Mouse (Mus musculus) telencephalon, adult 2 months (tissue): ENCODE measurements at regions not wholly inside any gene's neighbourhood (a gene's known extent, or its start where the extent isn't known, plus 50 kb on each side); places are given as distances from the start of the nearest gene placed in this dataset.
A peak's percentile ranks its signal among the peaks of the same experiment; 100 is the strongest.

Source experiments
- DNase-seq: peaks from one replicate; pipeline ENCODE4 v3.0.0-alpha.2; 2011; ENCODE audit warnings: low read depth, low spot score

DNA sequence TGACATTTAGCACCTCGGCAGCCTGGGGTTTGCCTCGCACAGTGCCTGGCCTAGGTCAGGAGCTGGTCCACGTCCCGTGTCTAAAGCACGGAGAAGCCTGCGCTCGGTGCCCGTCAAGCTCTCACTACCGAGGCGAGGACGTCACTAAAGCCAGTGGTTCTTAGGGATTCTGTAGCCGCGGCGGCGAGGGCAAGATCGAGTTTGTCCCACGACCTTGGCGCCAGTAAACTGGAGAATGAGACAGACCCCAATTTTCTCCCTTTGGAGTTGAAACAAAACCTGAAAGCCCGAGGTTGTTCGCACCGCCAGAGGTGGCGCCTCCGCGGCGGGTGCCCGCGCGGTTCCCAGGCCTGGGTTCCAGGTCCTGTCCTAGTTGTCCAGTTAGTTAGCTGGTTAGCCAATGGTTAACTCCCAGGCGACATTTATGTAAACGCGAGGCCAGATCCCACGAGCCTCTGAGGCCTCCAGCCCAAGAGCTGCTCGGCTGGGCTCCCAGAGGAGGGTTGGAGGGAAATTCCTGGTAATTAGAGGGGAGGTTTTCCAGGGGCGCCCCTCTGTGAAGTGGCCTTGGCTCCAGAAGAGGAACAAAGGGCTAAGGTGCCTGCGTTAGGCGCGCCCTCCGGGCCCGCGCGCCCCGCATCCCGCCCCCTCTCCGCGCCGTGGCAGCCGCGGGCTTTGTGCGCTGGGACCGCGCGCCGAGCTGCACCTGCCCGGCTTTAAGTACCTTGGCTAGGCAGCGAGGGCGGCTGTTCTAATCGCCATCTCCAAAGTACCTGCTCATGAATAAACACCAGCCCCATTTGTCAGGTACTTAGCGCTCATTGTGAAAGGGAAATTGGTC lies 74.0 kb downstream of the Rhcg start:
- DNase-seq = no peak

- no peak for DNase-seq
Observed at GRCm38 (mm10) chr7:79542379-79543015, 75.0 kb downstream of the Rhcg start.

GRCm38 (mm10) chr7:79540246-79540645 lies 74.1 kb upstream of the Polg start:
- DNase-seq = no peak

DNA sequence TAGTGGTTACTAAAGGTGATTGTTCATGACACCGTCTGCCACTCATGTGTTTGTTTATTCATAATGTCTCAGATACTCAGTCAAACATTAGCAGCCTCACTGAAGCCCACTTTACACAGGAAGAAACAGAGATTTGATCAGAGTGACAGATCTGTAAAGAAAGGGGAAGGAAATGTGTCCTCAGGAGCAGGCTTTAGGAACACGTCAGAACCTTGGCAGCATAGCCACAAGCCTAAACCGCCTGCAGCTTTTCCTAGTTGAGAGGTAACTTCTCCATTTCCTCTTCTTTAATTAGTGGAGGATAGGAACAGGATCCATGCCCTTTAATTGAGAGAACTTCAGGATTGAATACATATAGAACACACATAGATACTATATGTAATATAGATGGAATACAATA lies 73.3 kb upstream of the Polg start:
- no peak for DNase-seq

DNA sequence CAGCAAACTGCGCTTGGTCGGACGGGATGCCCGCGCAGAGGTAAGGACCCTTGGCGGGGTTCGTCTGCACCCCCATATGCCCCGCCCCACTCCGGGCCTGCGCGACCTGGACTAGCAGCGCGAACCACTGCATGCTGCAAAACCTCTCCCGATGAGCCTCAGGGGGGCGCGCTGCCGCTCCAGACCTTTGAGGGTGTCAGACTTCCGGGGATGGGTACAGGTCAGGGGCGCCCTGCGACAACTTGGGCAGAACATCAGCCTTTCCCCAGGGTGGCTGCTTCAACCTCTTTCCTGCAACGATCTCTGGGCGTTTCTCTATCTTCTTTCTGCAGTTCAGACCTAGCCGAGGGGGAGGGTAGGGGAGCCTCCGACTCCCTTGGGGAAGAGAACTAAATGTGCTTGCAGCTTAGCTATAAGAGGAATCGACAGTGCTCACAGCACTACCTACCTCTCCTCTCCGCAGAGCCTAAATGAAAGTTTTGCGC lies 70.0 kb upstream of the Polg start:
- DNase-seq = no peak

DNA sequence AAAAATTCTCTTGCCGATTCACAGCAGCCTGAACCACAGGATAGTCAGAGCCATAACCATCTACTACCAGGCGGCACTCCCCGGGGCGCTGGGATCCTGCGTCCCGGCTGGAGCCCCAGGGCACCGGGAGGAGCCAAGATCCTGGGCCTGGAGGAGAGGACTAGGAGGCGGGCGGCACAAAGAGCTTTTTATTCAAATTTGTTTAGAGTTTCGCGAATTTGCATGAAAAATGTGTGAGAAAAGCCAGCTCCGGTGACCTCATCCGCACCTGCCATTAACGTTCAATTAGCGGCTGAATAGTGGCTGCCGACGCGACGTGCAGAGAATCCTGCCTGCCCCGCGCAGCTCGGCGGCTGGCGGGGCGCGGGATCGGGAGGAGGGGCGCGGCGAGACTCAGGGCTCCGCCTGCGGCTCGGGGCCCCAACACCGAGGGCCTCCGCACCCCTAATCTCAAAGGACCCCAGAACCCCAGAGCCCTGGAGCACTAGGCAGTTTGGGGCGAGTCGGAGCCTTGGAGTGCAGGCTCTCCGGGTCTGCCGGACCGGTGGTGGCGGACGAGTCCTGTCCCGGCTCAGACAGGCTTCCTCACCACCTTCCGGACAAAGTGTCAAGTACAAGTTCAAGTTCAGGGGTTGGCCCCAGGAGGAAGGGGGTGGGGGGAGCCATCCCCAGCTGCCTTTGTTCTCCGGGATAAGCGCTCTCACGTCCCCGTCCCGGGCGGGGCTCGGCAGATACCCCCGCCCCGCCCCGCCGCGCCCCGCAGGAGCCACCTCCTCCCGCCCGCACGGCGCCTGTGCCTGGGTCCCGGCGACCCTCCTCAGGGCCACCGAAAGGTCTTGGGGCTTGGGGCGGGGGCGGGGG lies 69.3 kb upstream of the Polg start:
- DNase-seq = no peak

GRCm38 (mm10) chr7:79534819-79535218 lies 68.7 kb upstream of the Polg start:
- no peak for DNase-seq

DNA sequence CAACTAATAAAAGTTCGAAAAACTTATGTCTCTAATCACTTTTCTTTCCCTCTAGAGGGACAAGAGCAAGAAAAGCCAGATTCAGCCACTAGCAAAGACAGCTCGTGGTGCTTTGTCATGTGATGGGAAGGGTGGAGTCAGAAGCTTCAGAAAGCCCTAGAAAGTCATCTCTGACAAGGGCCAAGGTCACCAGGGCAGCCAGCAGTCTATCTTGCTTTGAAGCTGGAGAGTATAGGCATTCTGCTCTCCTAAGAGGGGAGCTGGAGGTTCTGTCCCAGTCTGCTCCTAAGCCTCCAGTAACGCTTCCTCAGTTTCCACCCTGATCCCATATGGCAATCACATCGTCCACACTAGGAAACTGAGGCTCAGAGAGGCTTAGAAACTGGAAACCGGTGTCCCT lies 68.2 kb upstream of the Polg start:
- DNase-seq = no peak

GRCm38 (mm10) chr7:79532626-79533140 lies 66.5 kb upstream of the Polg start:
- DNase-seq = no peak

- no peak for DNase-seq
Observed at GRCm38 (mm10) chr7:79531551-79532356, 65.6 kb upstream of the Polg start.

DNA sequence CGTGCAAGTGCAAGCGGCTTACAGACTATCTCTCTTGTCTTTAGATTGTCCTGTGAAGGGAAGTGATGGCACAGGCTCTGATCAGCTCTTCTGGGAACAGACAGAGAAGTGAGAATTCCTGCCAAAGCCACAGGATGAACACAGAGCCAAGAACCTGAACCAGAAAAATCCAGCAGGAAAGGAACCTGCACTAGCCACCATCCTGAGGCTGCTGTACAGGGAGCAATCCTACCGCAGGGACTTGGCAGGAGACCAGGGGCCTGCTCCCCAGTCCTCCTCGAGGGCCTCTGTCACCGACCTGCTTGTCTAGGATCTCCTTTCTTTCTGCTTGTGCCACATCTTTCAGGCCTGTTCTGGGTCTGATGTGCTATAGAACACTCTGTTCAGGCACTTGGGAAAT lies 65.0 kb upstream of the Polg start:
- DNase-seq = no peak

GRCm38 (mm10) chr7:79529480-79529879 lies 63.3 kb upstream of the Polg start:
- no peak for DNase-seq

- no peak for DNase-seq
Observed at GRCm38 (mm10) chr7:79527984-79528383, 61.8 kb upstream of the Polg start.

- no peak for DNase-seq
Observed at GRCm38 (mm10) chr7:79525690-79526630, 59.8 kb upstream of the Polg start.

DNA sequence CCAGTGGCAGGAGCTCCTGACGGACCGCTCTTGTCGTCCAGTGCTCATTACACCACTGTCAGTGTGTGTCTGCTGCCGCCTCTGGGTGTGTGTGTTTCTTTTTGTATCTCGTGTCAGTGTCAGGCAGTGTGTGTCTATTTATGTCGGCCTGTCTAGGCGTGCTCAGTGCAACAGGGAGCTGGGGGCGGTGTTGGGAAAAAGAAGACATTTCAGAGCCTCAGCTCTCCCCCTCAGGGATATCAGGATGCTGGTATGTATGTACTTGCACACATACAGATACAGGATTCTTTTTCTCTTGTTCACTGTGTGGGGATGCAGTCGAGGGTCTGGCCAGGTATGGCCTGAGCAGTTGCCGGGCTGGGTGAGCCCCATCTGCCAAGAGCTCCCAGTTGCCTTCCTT lies 58.8 kb upstream of the Polg start:
- peak; percentile 90 for DNase-seq

- peak; percentile 90 for DNase-seq
Observed at GRCm38 (mm10) chr7:79523696-79524095, 57.5 kb upstream of the Polg start.

DNA sequence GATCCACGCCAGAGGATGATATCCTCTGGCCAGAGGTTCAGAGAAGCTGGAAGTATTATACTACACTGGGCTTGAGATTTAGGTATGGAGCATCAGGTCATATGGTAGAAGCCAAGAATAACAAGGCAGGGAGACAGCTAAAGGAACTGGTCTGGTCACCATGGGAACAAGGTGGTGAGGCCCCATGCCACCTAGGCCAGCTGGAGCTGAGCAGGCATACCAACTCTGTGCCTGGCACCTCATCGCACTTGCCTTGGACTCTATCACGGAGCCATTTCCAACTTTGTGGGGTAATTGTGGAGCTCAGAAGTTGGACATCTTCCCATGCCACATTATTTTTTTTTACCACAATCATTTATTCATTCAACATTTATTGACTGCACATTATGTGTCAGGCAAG lies 55.9 kb upstream of the Polg start:
- DNase-seq = no peak

- no peak for DNase-seq
Observed at GRCm38 (mm10) chr7:79521259-79521658, 55.1 kb upstream of the Polg start.

DNA sequence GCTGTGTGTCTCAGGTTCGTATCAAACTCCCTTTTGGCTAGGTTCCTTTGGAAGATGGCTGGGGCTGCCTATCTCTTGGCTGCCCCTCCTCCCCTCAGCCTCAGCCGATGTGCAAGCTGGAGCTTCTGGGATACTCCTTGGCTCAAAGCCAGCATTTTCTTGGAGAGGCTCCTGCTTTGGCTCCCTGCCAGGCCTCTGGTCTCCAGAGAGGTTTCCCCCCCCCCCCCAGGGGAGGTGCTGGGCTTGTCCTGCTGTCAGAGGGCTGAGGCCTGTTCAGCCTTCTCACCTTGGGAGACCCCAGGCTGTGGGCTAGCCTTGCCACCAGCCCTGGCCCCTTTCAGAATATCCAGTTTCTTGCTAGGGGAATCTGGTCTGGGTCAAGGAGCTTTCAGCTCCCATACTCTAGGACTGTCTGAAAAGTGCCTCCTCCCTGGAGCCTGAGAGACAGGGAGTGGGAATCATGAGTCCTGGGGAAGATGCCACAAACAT lies 54.1 kb upstream of the Polg start:
- DNase-seq = no peak

DNA sequence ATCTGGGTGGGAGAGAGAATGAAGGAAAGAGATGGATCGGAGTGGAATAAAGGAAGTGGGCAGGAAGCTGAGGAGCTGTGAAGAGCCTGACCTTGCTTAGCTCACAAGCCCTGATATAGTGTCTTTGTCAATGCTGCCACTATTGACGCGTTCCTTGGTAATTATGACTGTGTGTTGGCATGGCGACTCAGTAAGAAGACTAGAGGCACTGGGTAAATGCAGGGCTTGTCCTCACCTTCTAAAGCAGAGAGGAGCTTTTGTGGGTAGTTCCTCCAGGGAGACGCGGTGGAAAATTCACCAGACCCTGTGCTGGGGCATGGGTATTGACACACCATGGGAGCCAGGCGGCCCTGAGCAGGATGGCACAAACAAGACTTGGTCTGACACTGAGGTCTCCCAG lies 52.8 kb upstream of the Polg start:
- DNase-seq = no peak
